Mouse (Mus musculus): ENCODE data around the gene Tpm4. TPM values are rescaled to one million over a fixed set of nuclear protein-coding genes. Genes with fewer than 3 reads are reported as not detected.

The Tpm4 gene
- polyA plus RNA-seq, 1 experiment from 2014 or later, result 318 TPM

GRCm38 (mm10) chr8:72132417-72132816 lies 2.4 kb upstream of the Tpm4 start:
- Histone ChIP-seq H3K4me2 (ENCODE audit: low read length) (no peak overlapping the region), H3K9ac (ENCODE audit: low read length) (no peak overlapping the region), H3K4me1 (ENCODE audit: control insufficient read depth in 2 of 2, insufficient read depth in 2 of 2, low read length in 2 of 2) (peaks cover 15 to 31% of the 10 kb centered on the region in 2 experiments), H3K27me3 (ENCODE audit: control insufficient read depth, insufficient read depth, low read length) (no peaks in the 10 kb centered on the region), H3K4me3 (ENCODE audit: control insufficient read depth in 1 of 2, insufficient read depth in 1 of 2, low read depth in 1 of 2, low read length in 2 of 2) (no peak overlapping the region), H3K9me3 (ENCODE audit: control insufficient read depth, low read length) (no peaks in the 10 kb centered on the region), H3K27ac (replicated peaks in 1 of 2; ENCODE audit: control insufficient read depth in 1 of 2, insufficient read depth in 1 of 2, low read depth in 2 of 2, low read length in 2 of 2) (peak overlapping the region in 1 of 2 experiments; percentile 95; a peak in 2 of 4 replicates), H3K36me3 (ENCODE audit: control insufficient read depth, insufficient read depth, low read length) (no peaks in the 10 kb centered on the region)
- 76% methylated on average over 1 of the region's 1 CpGs for WGBS
- ATAC-seq (ENCODE audit: insufficient number of reproducible peaks, insufficient read depth, low FRiP score, low read depth), result no peak

GRCm38 (mm10) chr8:72132891-72133290 lies 1.9 kb upstream of the Tpm4 start:
- Histone ChIP-seq H3K36me3 (ENCODE audit: control insufficient read depth, insufficient read depth, low read length) (peaks cover under 1% of the 10 kb centered on the region; the same call in 1 of the 2 replicates), H3K27ac (replicated peaks in 1 of 2; ENCODE audit: control insufficient read depth in 1 of 2, insufficient read depth in 1 of 2, low read depth in 2 of 2, low read length in 2 of 2) (peak overlapping the region; percentile 46 to 95), H3K4me3 (ENCODE audit: control insufficient read depth in 1 of 2, insufficient read depth in 1 of 2, low read depth in 1 of 2, low read length in 2 of 2) (no peak overlapping the region), H3K4me2 (ENCODE audit: low read length) (no peak overlapping the region), H3K9me3 (ENCODE audit: control insufficient read depth, low read length) (no peaks in the 10 kb centered on the region), H3K27me3 (ENCODE audit: control insufficient read depth, insufficient read depth, low read length) (no peaks in the 10 kb centered on the region), H3K9ac (ENCODE audit: low read length) (peak overlapping the region; percentile 30; the same call in 1 of the 2 replicates), H3K4me1 (ENCODE audit: control insufficient read depth in 2 of 2, insufficient read depth in 2 of 2, low read length in 2 of 2) (peaks cover 17 to 36% of the 10 kb centered on the region in 2 experiments)
- no peak for ATAC-seq (ENCODE audit: insufficient number of reproducible peaks, insufficient read depth, low FRiP score, low read depth)
- 70% methylated on average over 1 of the region's 1 CpGs for WGBS

- H3K4me1 ChIP-seq (ENCODE audit: control insufficient read depth in 2 of 2, insufficient read depth in 2 of 2, low read length in 2 of 2), result peaks cover 19 to 37% of the 10 kb centered on the region in 2 experiments
- H3K36me3 ChIP-seq (ENCODE audit: control insufficient read depth, insufficient read depth, low read length), result peaks cover 7% of the 10 kb centered on the region
- H3K4me3 ChIP-seq (ENCODE audit: control insufficient read depth in 1 of 2, insufficient read depth in 1 of 2, low read depth in 1 of 2, low read length in 2 of 2), result no peak overlapping the region
- 4% methylated on average over 1 of the region's 1 CpGs for WGBS
- H3K27ac ChIP-seq (replicated peaks in 1 of 2; ENCODE audit: control insufficient read depth in 1 of 2, insufficient read depth in 1 of 2, low read depth in 2 of 2, low read length in 2 of 2), result peak overlapping the region; percentile 46 to 95
- H3K9ac ChIP-seq (ENCODE audit: low read length), result peak overlapping the region; percentile 30; the same call in 1 of the 2 replicates
- H3K4me2 ChIP-seq (ENCODE audit: low read length), result 0 out of 2 replicates have a peak overlapping the region, but pooled peaks have one; percentile 8
- H3K9me3 ChIP-seq (ENCODE audit: control insufficient read depth, low read length), result no peaks in the 10 kb centered on the region
- H3K27me3 ChIP-seq (ENCODE audit: control insufficient read depth, insufficient read depth, low read length), result no peaks in the 10 kb centered on the region
- no peak for ATAC-seq (ENCODE audit: insufficient number of reproducible peaks, insufficient read depth, low FRiP score, low read depth)
These were observed 1.3 kb upstream of the Tpm4 start for GRCm38 (mm10) chr8:72133507-72133906.

- WGBS, result under 1% methylated on average over 60 of the region's 62 CpGs
- peaks cover 28% of the 10 kb centered on the region for H3K36me3 ChIP-seq (ENCODE audit: control insufficient read depth, insufficient read depth, low read length)
- H3K4me1 ChIP-seq (ENCODE audit: control insufficient read depth in 2 of 2, insufficient read depth in 2 of 2, low read length in 2 of 2), result peaks cover 19 to 37% of the 10 kb centered on the region in 2 experiments
- peak overlapping the region; percentile 100 for H3K9ac ChIP-seq (ENCODE audit: low read length)
- H3K27ac ChIP-seq (replicated peaks in 1 of 2; ENCODE audit: control insufficient read depth in 1 of 2, insufficient read depth in 1 of 2, low read depth in 2 of 2, low read length in 2 of 2), result peak overlapping the region; percentile 95 to 96
- ATAC-seq (ENCODE audit: insufficient number of reproducible peaks, insufficient read depth, low FRiP score, low read depth), result peak; percentile 68
- no peaks in the 10 kb centered on the region for H3K27me3 ChIP-seq (ENCODE audit: control insufficient read depth, insufficient read depth, low read length)
- H3K9me3 ChIP-seq (ENCODE audit: control insufficient read depth, low read length), result no peaks in the 10 kb centered on the region
- H3K4me2 ChIP-seq (ENCODE audit: low read length), result peak overlapping the region; percentile 80
- H3K4me3 ChIP-seq (ENCODE audit: control insufficient read depth in 1 of 2, insufficient read depth in 1 of 2, low read depth in 1 of 2, low read length in 2 of 2), result peak overlapping the region; percentile 94 to 97
These were observed 899 bp downstream of the Tpm4 start for GRCm38 (mm10) chr8:72135446-72136301.

GRCm38 (mm10) chr8:72136302-72136978 lies 1.7 kb downstream of the Tpm4 start:
- Histone ChIP-seq H3K4me2 (ENCODE audit: low read length) (peak overlapping the region; percentile 80), H3K36me3 (ENCODE audit: control insufficient read depth, insufficient read depth, low read length) (peaks cover 36% of the 10 kb centered on the region), H3K27ac (replicated peaks in 1 of 2; ENCODE audit: control insufficient read depth in 1 of 2, insufficient read depth in 1 of 2, low read depth in 2 of 2, low read length in 2 of 2) (peak overlapping the region; percentile 95 to 96), H3K4me1 (ENCODE audit: control insufficient read depth in 2 of 2, insufficient read depth in 2 of 2, low read length in 2 of 2) (peaks cover 18 to 37% of the 10 kb centered on the region in 2 experiments), H3K27me3 (ENCODE audit: control insufficient read depth, insufficient read depth, low read length) (no peaks in the 10 kb centered on the region), H3K9ac (ENCODE audit: low read length) (peak overlapping the region; percentile 100), H3K4me3 (ENCODE audit: control insufficient read depth in 1 of 2, insufficient read depth in 1 of 2, low read depth in 1 of 2, low read length in 2 of 2) (peak overlapping the region; percentile 94 to 97), H3K9me3 (ENCODE audit: control insufficient read depth, low read length) (no peaks in the 10 kb centered on the region)
- WGBS, result under 1% methylated on average over 18 of the region's 18 CpGs
- ATAC-seq (ENCODE audit: insufficient number of reproducible peaks, insufficient read depth, low FRiP score, low read depth), result peak; percentile 52; the same call in 1 of the 2 replicates

GRCm38 (mm10) chr8:72137431-72137830 lies 2.7 kb downstream of the Tpm4 start:
- H3K36me3 ChIP-seq (ENCODE audit: control insufficient read depth, insufficient read depth, low read length), result peaks cover 46% of the 10 kb centered on the region
- ATAC-seq (ENCODE audit: insufficient number of reproducible peaks, insufficient read depth, low FRiP score, low read depth), result no peak
- H3K4me1 ChIP-seq (ENCODE audit: control insufficient read depth in 2 of 2, insufficient read depth in 2 of 2, low read length in 2 of 2), result peaks cover 17 to 37% of the 10 kb centered on the region in 2 experiments
- H3K9me3 ChIP-seq (ENCODE audit: control insufficient read depth, low read length), result no peaks in the 10 kb centered on the region
- peak overlapping the region; percentile 80 for H3K4me2 ChIP-seq (ENCODE audit: low read length)
- peak overlapping the region in 1 of 2 experiments; percentile 94; a peak in 2 of 4 replicates for H3K4me3 ChIP-seq (ENCODE audit: control insufficient read depth in 1 of 2, insufficient read depth in 1 of 2, low read depth in 1 of 2, low read length in 2 of 2)
- H3K9ac ChIP-seq (ENCODE audit: low read length), result peak overlapping the region; percentile 100
- no peaks in the 10 kb centered on the region for H3K27me3 ChIP-seq (ENCODE audit: control insufficient read depth, insufficient read depth, low read length)
- H3K27ac ChIP-seq (replicated peaks in 1 of 2; ENCODE audit: control insufficient read depth in 1 of 2, insufficient read depth in 1 of 2, low read depth in 2 of 2, low read length in 2 of 2), result 0 out of 4 replicates have a peak overlapping the region, but pooled peaks of 1 of the 2 experiments have one; percentile 95
- 79% methylated on average over 2 of the region's 2 CpGs for WGBS

- H3K9me3 ChIP-seq (ENCODE audit: control insufficient read depth, low read length), result no peaks in the 10 kb centered on the region
- H3K27me3 ChIP-seq (ENCODE audit: control insufficient read depth, insufficient read depth, low read length), result no peaks in the 10 kb centered on the region
- ATAC-seq (ENCODE audit: insufficient number of reproducible peaks, insufficient read depth, low FRiP score, low read depth), result no peak
- 95% methylated on average over 5 of the region's 5 CpGs for WGBS
- no peak overlapping the region for H3K9ac ChIP-seq (ENCODE audit: low read length)
- H3K4me1 ChIP-seq (ENCODE audit: control insufficient read depth in 2 of 2, insufficient read depth in 2 of 2, low read length in 2 of 2), result peaks cover 10 to 27% of the 10 kb centered on the region in 2 experiments
- H3K36me3 ChIP-seq (ENCODE audit: control insufficient read depth, insufficient read depth, low read length), result peaks cover 56% of the 10 kb centered on the region
- no peak overlapping the region for H3K4me3 ChIP-seq (ENCODE audit: control insufficient read depth in 1 of 2, insufficient read depth in 1 of 2, low read depth in 1 of 2, low read length in 2 of 2)
- no peak overlapping the region for H3K27ac ChIP-seq (replicated peaks in 1 of 2; ENCODE audit: control insufficient read depth in 1 of 2, insufficient read depth in 1 of 2, low read depth in 2 of 2, low read length in 2 of 2)
- no peak overlapping the region for H3K4me2 ChIP-seq (ENCODE audit: low read length)
These were observed 3.7 kb downstream of the Tpm4 start for GRCm38 (mm10) chr8:72138456-72138855.
